Mouse (Mus musculus): ENCODE measurements around the gene BC005561. TPM values are rescaled to one million over a fixed set of nuclear protein-coding genes. Genes with fewer than 3 reads are reported as not detected.

BC005561 gene
- polyA plus RNA-seq (2015; fragmentation: Nextera tagmentation; extraction: Ambion mirVana), result 11.9 and 13.4 TPM in 2 replicates

DNA sequence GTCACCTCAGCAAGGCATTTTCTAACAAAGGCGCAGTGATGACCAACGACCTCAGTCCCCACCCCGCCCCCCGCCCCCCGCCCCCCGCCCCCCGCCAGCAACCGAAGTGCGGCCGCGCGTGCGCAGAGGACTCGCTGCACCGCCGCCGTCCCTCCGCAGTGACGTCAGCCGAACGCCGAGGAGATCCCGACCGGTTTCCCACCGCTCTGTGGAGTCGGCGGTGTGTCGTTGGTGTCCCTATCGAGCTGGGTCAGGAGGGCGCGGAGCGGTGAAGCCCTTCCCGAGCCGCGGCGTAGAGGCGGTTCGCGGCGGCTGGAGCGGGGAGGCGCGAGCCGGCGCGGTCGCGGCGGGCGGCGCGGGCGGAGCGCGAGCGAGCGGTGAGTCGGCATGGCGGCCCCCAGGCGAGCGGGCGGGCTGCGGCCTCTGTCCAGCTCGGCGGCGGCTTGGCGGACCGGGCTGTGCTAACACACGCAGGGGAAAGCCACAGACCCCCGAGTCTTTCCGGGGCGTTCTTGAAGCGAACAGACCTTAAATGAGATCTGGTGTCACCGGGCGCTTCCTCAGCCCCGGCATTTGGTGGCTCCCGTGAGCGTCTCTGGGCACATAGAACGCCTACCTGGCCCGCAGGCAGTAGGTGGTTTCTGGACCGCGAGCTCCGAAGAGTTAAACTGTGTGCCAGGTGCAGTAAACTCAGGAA, at the start of gene BC005561:
TSS of gene BC005561 (plus strand) at position 158 of the 697 bp plus-strand sequence.
- peak within 1 kb of the TSS; percentile 94 for H3K9ac ChIP-seq (replicated peaks; ENCODE audit: low read depth, low read length)
- peaks cover 4% of the 10 kb centered on the region for H3K9me3 ChIP-seq (ENCODE audit: control insufficient read depth, low read length)
- ATAC-seq, result peak; percentile 95
- peaks cover 10% of the 10 kb centered on the region for H3K36me3 ChIP-seq (ENCODE audit: control insufficient read depth, insufficient read depth)
- peaks cover 7% of the 10 kb centered on the region for H3K4me1 ChIP-seq (replicated peaks; ENCODE audit: control insufficient read depth, insufficient read depth, low read length)
- under 1% methylated on average over 80 of the region's 83 CpGs for WGBS
- peak within 1 kb of the TSS; percentile 85 for H3K27ac ChIP-seq (ENCODE audit: low read length)
- H3K4me2 ChIP-seq (ENCODE audit: low read length), result peak within 1 kb of the TSS; percentile 55
- no peaks in the 10 kb centered on the region for H3K27me3 ChIP-seq (replicated peaks; ENCODE audit: control insufficient read depth, insufficient read depth, low read length)
- H3K4me3 ChIP-seq (replicated peaks; ENCODE audit: low read length), result peak within 1 kb of the TSS; percentile 93

DNA sequence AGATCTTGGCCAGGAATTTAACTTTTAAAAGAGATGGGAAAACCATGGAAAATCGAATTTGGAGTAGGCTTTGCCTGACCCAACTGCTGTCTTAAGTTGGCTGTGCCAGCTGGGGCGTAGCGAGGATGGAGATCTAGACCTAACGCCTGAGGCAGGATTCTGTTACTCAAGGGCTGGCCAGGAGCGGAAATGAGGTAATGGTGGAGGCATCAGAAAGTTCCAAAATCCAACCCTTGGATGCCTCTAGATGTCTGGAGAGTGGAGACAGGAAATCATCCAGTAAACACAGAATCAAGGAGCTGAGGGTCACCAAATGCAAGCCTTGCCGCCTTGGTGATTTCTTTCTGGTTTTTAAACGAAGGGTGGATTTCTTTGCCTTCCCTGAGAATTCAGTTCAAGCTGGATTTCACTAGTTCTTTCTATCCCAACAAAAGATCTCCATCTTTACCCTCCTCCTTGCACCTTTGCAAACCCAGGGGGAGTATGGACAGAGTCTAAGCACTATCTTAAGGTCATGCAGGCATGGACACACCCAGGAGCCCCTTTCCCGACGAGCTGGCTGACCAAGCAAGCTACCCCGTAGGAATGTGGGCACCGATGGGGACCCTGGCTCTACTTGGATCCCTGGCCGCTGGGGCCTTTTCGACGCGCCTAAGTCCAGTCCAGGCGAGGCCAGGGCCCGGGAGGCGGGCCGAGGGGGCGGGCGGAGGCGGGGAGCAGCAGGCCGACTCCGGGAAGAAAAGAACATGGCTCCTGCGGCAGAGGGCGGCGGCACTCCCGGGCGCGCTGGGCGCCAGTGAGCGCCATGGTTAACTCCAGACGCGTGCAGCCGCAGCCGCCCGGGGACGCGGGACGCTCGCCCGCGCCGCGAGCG, 49.1 kb upstream of the BC005561 start, which contains the start of gene Pkd2:
TSS of gene Pkd2 (plus strand) at position 619 of the 874 bp plus-strand sequence.
- H3K4me1 ChIP-seq (replicated peaks; ENCODE audit: control insufficient read depth, insufficient read depth, low read length), result peaks cover 15% of the 10 kb centered on the region
- peaks cover 5% of the 10 kb centered on the region for H3K36me3 ChIP-seq (ENCODE audit: control insufficient read depth, insufficient read depth)
- ATAC-seq, result peak; percentile 83
- H3K4me2 ChIP-seq (ENCODE audit: low read length), result peak within 1 kb of the TSS; percentile 85
- peak within 1 kb of the TSS; percentile 78 for H3K4me3 ChIP-seq (replicated peaks; ENCODE audit: low read length)
- H3K9ac ChIP-seq (replicated peaks; ENCODE audit: low read depth, low read length), result peak within 1 kb of the TSS; percentile 97
- no peaks in the 10 kb centered on the region for H3K27me3 ChIP-seq (replicated peaks; ENCODE audit: control insufficient read depth, insufficient read depth, low read length)
- H3K9me3 ChIP-seq (ENCODE audit: control insufficient read depth, low read length), result peaks cover 2% of the 10 kb centered on the region; the same call in 1 of the 2 replicates
- 11% methylated on average over 44 of the region's 46 CpGs for WGBS
- H3K27ac ChIP-seq (ENCODE audit: low read length), result peak within 1 kb of the TSS; percentile 93

- Histone ChIP-seq H3K9ac (replicated peaks; ENCODE audit: low read depth, low read length) (peak overlapping the region; percentile 97), H3K9me3 (ENCODE audit: control insufficient read depth, low read length) (peaks cover 2% of the 10 kb centered on the region; the same call in 1 of the 2 replicates), H3K27me3 (replicated peaks; ENCODE audit: control insufficient read depth, insufficient read depth, low read length) (no peaks in the 10 kb centered on the region), H3K4me2 (ENCODE audit: low read length) (peak overlapping the region; percentile 85), H3K36me3 (ENCODE audit: control insufficient read depth, insufficient read depth) (peaks cover 5% of the 10 kb centered on the region), H3K4me3 (replicated peaks; ENCODE audit: low read length) (peak overlapping the region; percentile 78), H3K27ac (ENCODE audit: low read length) (peak overlapping the region; percentile 93), H3K4me1 (replicated peaks; ENCODE audit: control insufficient read depth, insufficient read depth, low read length) (peaks cover 15% of the 10 kb centered on the region)
- ATAC-seq, result peak; percentile 65
- under 1% methylated on average over 74 of the region's 82 CpGs for WGBS
Measured at GRCm38 (mm10) chr5:104459706-104460455, 48.3 kb upstream of the BC005561 start.

DNA sequence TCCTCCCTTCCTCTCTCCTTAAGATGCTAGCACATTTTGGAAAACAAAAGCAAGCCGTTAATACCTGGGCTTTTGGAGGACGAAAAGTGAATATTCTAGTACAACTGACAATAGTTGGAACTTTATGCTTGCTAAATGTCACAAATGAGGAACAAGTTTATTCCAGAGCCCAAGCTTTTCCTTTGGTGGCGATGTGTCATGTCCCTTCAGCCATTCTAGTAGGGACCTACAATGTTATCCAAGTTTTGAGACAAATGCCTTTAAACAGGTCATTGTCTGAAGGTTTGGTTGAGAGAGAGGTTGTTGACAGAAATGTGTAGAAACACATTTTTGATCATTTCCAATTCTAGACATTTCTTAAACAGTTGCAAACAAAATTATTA, 47.7 kb upstream of the BC005561 start:
- ATAC-seq, result no peak; the same call in 1 of the 2 replicates
- WGBS, result 19% methylated on average over 3 of the region's 3 CpGs
- H3K4me2 ChIP-seq (ENCODE audit: low read length), result peak overlapping the region; percentile 85

DNA sequence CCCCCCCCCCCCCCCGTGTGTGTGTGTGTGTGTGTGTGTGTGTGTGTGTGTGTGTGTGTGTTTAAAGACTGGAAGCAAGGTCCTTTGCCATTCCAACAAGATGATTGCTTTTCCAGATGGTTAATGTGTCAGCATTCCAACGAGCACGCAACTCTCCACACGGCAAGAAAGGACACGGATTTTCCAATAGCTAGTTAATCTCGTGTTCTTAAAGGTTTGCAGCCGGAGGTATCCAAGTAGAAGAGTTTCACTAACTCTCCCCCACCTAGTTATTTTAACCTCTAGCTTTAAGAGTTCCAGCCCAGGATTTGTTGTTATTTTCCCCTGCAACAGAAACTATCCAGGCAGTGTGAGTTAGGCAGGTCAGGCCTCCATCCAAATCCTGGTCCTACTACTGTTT, 47.3 kb upstream of the BC005561 start:
- no peaks in the 10 kb centered on the region for H3K27me3 ChIP-seq (replicated peaks; ENCODE audit: control insufficient read depth, insufficient read depth, low read length)
- no peak overlapping the region for H3K27ac ChIP-seq (ENCODE audit: low read length)
- H3K4me2 ChIP-seq (ENCODE audit: low read length), result peak overlapping the region; percentile 85
- 36% methylated on average over 6 of the region's 7 CpGs for WGBS
- peaks cover 9% of the 10 kb centered on the region for H3K36me3 ChIP-seq (ENCODE audit: control insufficient read depth, insufficient read depth)
- no peak for ATAC-seq
- peaks cover 15% of the 10 kb centered on the region for H3K4me1 ChIP-seq (replicated peaks; ENCODE audit: control insufficient read depth, insufficient read depth, low read length)
- H3K4me3 ChIP-seq (replicated peaks; ENCODE audit: low read length), result peak overlapping the region; percentile 78
- peaks cover 2% of the 10 kb centered on the region; the same call in 1 of the 2 replicates for H3K9me3 ChIP-seq (ENCODE audit: control insufficient read depth, low read length)
- H3K9ac ChIP-seq (replicated peaks; ENCODE audit: low read depth, low read length), result 0 out of 2 replicates have a peak overlapping the region, but pooled peaks have one; percentile 15

More for the DNA sequence above, 47.7 kb upstream of the BC005561 start:
- peaks cover 2% of the 10 kb centered on the region; the same call in 1 of the 2 replicates for H3K9me3 ChIP-seq (ENCODE audit: control insufficient read depth, low read length)
- peaks cover 9% of the 10 kb centered on the region for H3K36me3 ChIP-seq (ENCODE audit: control insufficient read depth, insufficient read depth)
- H3K4me1 ChIP-seq (replicated peaks; ENCODE audit: control insufficient read depth, insufficient read depth, low read length), result peaks cover 15% of the 10 kb centered on the region
- peak overlapping the region; percentile 97 for H3K9ac ChIP-seq (replicated peaks; ENCODE audit: low read depth, low read length)
- H3K27me3 ChIP-seq (replicated peaks; ENCODE audit: control insufficient read depth, insufficient read depth, low read length), result no peaks in the 10 kb centered on the region
- H3K27ac ChIP-seq (ENCODE audit: low read length), result peak overlapping the region; percentile 93
- H3K4me3 ChIP-seq (replicated peaks; ENCODE audit: low read length), result peak overlapping the region; percentile 78

DNA sequence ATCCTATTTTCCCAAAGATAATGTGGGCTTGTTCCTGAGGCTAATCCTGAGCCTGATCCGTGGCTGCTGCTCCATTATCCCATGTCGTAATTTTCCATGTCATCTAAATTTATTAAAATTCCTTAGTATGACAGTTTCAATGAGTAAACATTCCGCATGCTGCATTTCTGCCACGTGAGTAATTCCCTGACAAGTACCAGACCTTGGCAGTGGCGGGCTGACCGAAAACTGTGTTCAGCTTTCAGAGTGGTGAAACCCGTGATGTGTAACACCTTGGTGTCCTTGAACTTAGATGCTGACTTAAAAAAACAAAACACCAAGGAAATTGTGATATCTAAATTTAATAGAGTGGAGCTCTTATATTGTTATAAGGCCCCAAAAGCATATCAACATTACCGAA, 42.9 kb upstream of the BC005561 start:
- Histone ChIP-seq H3K27ac (ENCODE audit: low read length) (no peak overlapping the region), H3K4me3 (replicated peaks; ENCODE audit: low read length) (no peak overlapping the region), H3K9ac (replicated peaks; ENCODE audit: low read depth, low read length) (no peak overlapping the region), H3K4me2 (ENCODE audit: low read length) (no peak overlapping the region), H3K9me3 (ENCODE audit: control insufficient read depth, low read length) (no peaks in the 10 kb centered on the region), H3K4me1 (replicated peaks; ENCODE audit: control insufficient read depth, insufficient read depth, low read length) (peaks cover 6% of the 10 kb centered on the region), H3K36me3 (ENCODE audit: control insufficient read depth, insufficient read depth) (peaks cover 15% of the 10 kb centered on the region), H3K27me3 (replicated peaks; ENCODE audit: control insufficient read depth, insufficient read depth, low read length) (no peaks in the 10 kb centered on the region)
- no peak for ATAC-seq
- WGBS, result 90% methylated on average over 8 of the region's 8 CpGs

DNA sequence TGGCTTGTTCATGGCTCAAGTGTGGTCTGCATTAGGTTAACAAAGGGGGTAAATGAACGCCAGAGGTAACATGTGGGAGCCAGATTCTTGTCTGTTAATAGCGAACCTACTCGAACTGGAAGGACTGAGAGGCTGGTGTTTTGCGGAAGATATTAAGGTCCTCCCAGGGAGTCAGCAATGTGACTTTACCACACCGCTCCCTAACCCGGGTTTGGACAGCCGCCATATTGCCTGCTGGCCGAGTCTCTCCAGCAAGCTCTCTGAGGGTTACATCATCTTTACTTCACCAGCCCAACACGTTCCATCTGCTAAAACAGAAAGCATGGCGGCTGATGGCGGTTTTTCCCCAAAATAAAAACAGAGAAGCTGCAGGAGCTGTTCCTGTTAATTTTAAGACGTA, 42.4 kb upstream of the BC005561 start:
- H3K27ac ChIP-seq (ENCODE audit: low read length), result no peak overlapping the region
- H3K9me3 ChIP-seq (ENCODE audit: control insufficient read depth, low read length), result no peaks in the 10 kb centered on the region
- WGBS, result 70% methylated on average over 12 of the region's 12 CpGs
- H3K4me1 ChIP-seq (replicated peaks; ENCODE audit: control insufficient read depth, insufficient read depth, low read length), result peaks cover 3% of the 10 kb centered on the region; the same call in 1 of the 2 replicates
- H3K9ac ChIP-seq (replicated peaks; ENCODE audit: low read depth, low read length), result no peak overlapping the region
- H3K4me2 ChIP-seq (ENCODE audit: low read length), result no peak overlapping the region
- ATAC-seq, result no peak
- H3K36me3 ChIP-seq (ENCODE audit: control insufficient read depth, insufficient read depth), result peaks cover 15% of the 10 kb centered on the region
- no peak overlapping the region for H3K4me3 ChIP-seq (replicated peaks; ENCODE audit: low read length)
- H3K27me3 ChIP-seq (replicated peaks; ENCODE audit: control insufficient read depth, insufficient read depth, low read length), result no peaks in the 10 kb centered on the region

- 97% methylated on average over 16 of the region's 16 CpGs for WGBS
- ATAC-seq, result no peak
- H3K4me3 ChIP-seq (replicated peaks; ENCODE audit: low read length), result no peak overlapping the region
- no peaks in the 10 kb centered on the region for H3K9me3 ChIP-seq (ENCODE audit: control insufficient read depth, low read length)
- no peak overlapping the region for H3K4me2 ChIP-seq (ENCODE audit: low read length)
- no peak overlapping the region for H3K27ac ChIP-seq (ENCODE audit: low read length)
- peaks cover 15% of the 10 kb centered on the region for H3K36me3 ChIP-seq (ENCODE audit: control insufficient read depth, insufficient read depth)
- H3K4me1 ChIP-seq (replicated peaks; ENCODE audit: control insufficient read depth, insufficient read depth, low read length), result 0 out of 2 replicates have a peak, but pooled peaks cover 3% of the 10 kb centered on the region
- H3K27me3 ChIP-seq (replicated peaks; ENCODE audit: control insufficient read depth, insufficient read depth, low read length), result no peaks in the 10 kb centered on the region
- no peak overlapping the region for H3K9ac ChIP-seq (replicated peaks; ENCODE audit: low read depth, low read length)
Measured at GRCm38 (mm10) chr5:104466816-104467215, 41.3 kb upstream of the BC005561 start.

Data from forebrain, embryonic 16.5 days (tissue).